Mouse (Mus musculus) frontal cortex, adult (tissue): Measurements from ENCODE around the gene Fry.
A peak's percentile ranks its signal among the peaks of the same experiment; 100 is the strongest.
"Not testable (repeated sequence)": the region's sequence is repeated elsewhere in the genome, so short reads cannot be mapped to it uniquely, and the experiment has no call there.

Experiments
- ATAC-seq: cut with Nextera tagmentation; 2 replicates; pipeline ENCODE4 v1.9.2; 2017; ENCODE audit warnings: mild to moderate bottlenecking, moderate library complexity, mixed read lengths; ENCODE audit not compliant: low TSS enrichment

The Fry gene

GRCm38 (mm10) chr5:150451281-150452003 lies 333.0 kb downstream of the Fry start:
- ATAC-seq, result no peak

- no peak for ATAC-seq
These were observed 333.7 kb downstream of the Fry start for GRCm38 (mm10) chr5:150452004-150452626.

GRCm38 (mm10) chr5:150452671-150453070 lies 334.2 kb downstream of the Fry start:
- no peak for ATAC-seq

- ATAC-seq, result no peak
These were observed 335.0 kb downstream of the Fry start for GRCm38 (mm10) chr5:150453490-150453889.

- ATAC-seq, result no peak
These were observed 338.9 kb downstream of the Fry start for GRCm38 (mm10) chr5:150457165-150457903.

GRCm38 (mm10) chr5:150457904-150458739 lies 339.7 kb downstream of the Fry start:
- ATAC-seq, result 0 out of 2 replicates have a peak, but pooled peaks have one; percentile 44

GRCm38 (mm10) chr5:150459801-150460200 lies 341.4 kb downstream of the Fry start:
- ATAC-seq, result no peak

GRCm38 (mm10) chr5:150464721-150465120 lies 346.3 kb downstream of the Fry start:
- no peak for ATAC-seq

GRCm38 (mm10) chr5:150465218-150465617 lies 346.8 kb downstream of the Fry start:
- ATAC-seq, result no peak

- peak; percentile 99 for ATAC-seq
These were observed 347.7 kb downstream of the Fry start for GRCm38 (mm10) chr5:150466132-150466531.

- no peak for ATAC-seq
These were observed 350.0 kb downstream of the Fry start for GRCm38 (mm10) chr5:150468431-150468830.

GRCm38 (mm10) chr5:150477364-150477763 lies 358.9 kb downstream of the Fry start:
- ATAC-seq, result no peak

GRCm38 (mm10) chr5:150478612-150479011 lies 360.2 kb downstream of the Fry start:
- no peak for ATAC-seq

GRCm38 (mm10) chr5:150485198-150485597 lies 366.8 kb downstream of the Fry start:
- 0 out of 2 replicates have a peak, but pooled peaks have one; percentile 41 for ATAC-seq

GRCm38 (mm10) chr5:150490285-150490684 lies 371.8 kb downstream of the Fry start:
- no peak for ATAC-seq

GRCm38 (mm10) chr5:150490821-150491220 lies 372.4 kb downstream of the Fry start:
- no peak for ATAC-seq

GRCm38 (mm10) chr5:150491573-150492173 lies 373.2 kb downstream of the Fry start:
- not testable (repeated sequence) for ATAC-seq

- no peak; the same call in 1 of the 2 replicates for ATAC-seq
These were observed 377.3 kb downstream of the Fry start for GRCm38 (mm10) chr5:150495792-150496191.

- no peak for ATAC-seq
These were observed 392.2 kb downstream of the Fry start for GRCm38 (mm10) chr5:150510451-150511225.

GRCm38 (mm10) chr5:150513264-150513663 lies 394.8 kb downstream of the Fry start:
- ATAC-seq, result no peak
